Mouse (Mus musculus) heart, postnatal 0 days (tissue): ENCODE results near the gene T2. TPM values are rescaled to one million over a fixed set of nuclear protein-coding genes. Genes with fewer than 3 reads are reported as not detected.
A peak's percentile ranks its signal among the peaks of the same experiment; 100 is the strongest.

Experiments
- ATAC-seq: fragments of 200-750 bp; cut with Nextera tagmentation; 2 replicates; pipeline ENCODE4 v1.8.0; 2017; ENCODE audit warnings: low read depth, moderate number of reproducible peaks, moderate library complexity; ENCODE audit not compliant: insufficient read depth
- DNase-seq: peaks from one replicate; pipeline ENCODE4 v3.0.0-alpha.2; 2016; ENCODE audit warnings: low spot score
- H3K27ac ChIP-seq: fragments of 300-500 bp; sonication (generic); 2 replicates; pipeline ENCODE4 v1.5.1; 2014; ENCODE audit warnings: low read depth, mild to moderate bottlenecking
- H3K27me3 ChIP-seq: fragments of 300-500 bp; sonication (generic); 2 replicates; pipeline ENCODE4 v1.6.1; 2014; ENCODE audit warnings: low read length, mixed read lengths; ENCODE audit not compliant: control insufficient read depth, insufficient read depth
- H3K36me3 ChIP-seq: fragments of 300-500 bp; sonication (generic); replicated peaks from 2 replicates; pipeline ENCODE4 v1.6.1; 2014; ENCODE audit warnings: low read length, mixed read lengths; ENCODE audit not compliant: control insufficient read depth, insufficient read depth
- H3K4me1 ChIP-seq: fragments of 300-500 bp; sonication (generic); 2 replicates; pipeline ENCODE4 v1.6.1; 2014; ENCODE audit warnings: antibody characterized with exemption; ENCODE audit not compliant: control insufficient read depth, insufficient read depth
- H3K4me2 ChIP-seq: fragments of 300-500 bp; sonication (generic); 2 replicates; pipeline ENCODE4 v1.6.1; 2014; ENCODE audit warnings: low read depth, mild to moderate bottlenecking, low read length, moderate library complexity
- H3K4me3 ChIP-seq: fragments of 300-500 bp; sonication (generic); 2 replicates; pipeline ENCODE4 v1.5.1; 2014; ENCODE audit warnings: low read depth, low read length
- H3K9ac ChIP-seq: fragments of 300-500 bp; sonication (generic); replicated peaks from 2 replicates; pipeline ENCODE4 v1.6.1; 2014; ENCODE audit warnings: low read depth, low read length, mixed read lengths
- H3K9me3 ChIP-seq: fragments of 300-500 bp; sonication (generic); replicated peaks from 2 replicates; pipeline ENCODE4 v1.6.1; 2016; ENCODE audit warnings: low read length; ENCODE audit not compliant: control insufficient read depth
- CTCF ChIP-seq: IDR thresholded peaks from 2 replicates; pipeline ENCODE4 v1.5.1; 2016; ENCODE audit warnings: antibody characterized with exemption, control low read depth, low read depth
- EP300 ChIP-seq: IDR thresholded peaks from 2 replicates; pipeline ENCODE4 v1.6.1; 2016; ENCODE audit warnings: antibody characterized with exemption, low read depth
- WGBS: fragments of 180-500 bp; shearing (Covaris S2); extraction: QIAGEN DNeasy Blood & Tissue Kit; methylation state at CpG from one replicate; pipeline ENCODE4 v1.1.7; 2014; 5-methylcytosine and 5-hydroxymethylcytosine counted together
- polyA plus RNA-seq: library from polyadenylated mRNA; unstranded; fragments of >200 nt; fragmentation: Nextera tagmentation; extraction: Ambion mirVana; gene quantifications from 2 replicates; pipeline ENCODE4 v1.2.1, GENCODE M21; 2015
- total RNA-seq: library from RNA; depleted of rRNA; stranded (reverse); fragments of >200 nt; gene quantifications from 2 replicates; pipeline ENCODE4 v1.2.3, GENCODE M21; 2014; ENCODE audit warnings: low replicate concordance

The T2 gene
- total and polyA plus RNA-seq, 2 experiments from 2014 or later, result 0.19 to 3.7 TPM

DNA sequence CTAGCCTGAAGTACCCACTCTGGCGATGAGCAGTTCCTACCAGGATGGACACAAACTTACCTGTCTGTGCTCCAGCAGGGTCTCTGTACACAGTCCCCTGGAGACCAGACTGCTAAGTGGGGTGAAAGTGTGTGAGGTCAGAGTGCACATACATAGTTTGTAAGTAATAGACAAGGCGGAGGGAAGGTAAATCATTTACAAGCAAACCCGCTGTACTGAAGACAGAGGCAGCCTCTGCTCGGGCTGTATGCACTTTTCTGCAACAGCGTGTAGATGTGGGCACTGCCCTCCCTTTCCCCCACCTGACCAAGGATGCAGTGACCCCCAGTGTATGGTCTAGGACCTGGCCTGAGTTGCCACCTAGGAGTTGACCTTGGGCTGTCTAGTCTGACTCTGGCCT, 57.9 kb downstream of the T2 start:
- DNase-seq (no peak), ATAC-seq (no peak)
- Histone ChIP-seq H3K4me3 (no peak overlapping the region), H3K9ac (no peak overlapping the region), H3K4me2 (no peak overlapping the region), H3K27ac (no peak overlapping the region), H3K36me3 (no peaks in the 10 kb centered on the region), H3K27me3 (no peaks in the 10 kb centered on the region), H3K9me3 (no peaks in the 10 kb centered on the region), H3K4me1 (peaks cover 11% of the 10 kb centered on the region)
- TF ChIP-seq EP300 (no peak), CTCF (no peak)
- 78% methylated on average over 5 of the region's 5 CpGs for WGBS

DNA sequence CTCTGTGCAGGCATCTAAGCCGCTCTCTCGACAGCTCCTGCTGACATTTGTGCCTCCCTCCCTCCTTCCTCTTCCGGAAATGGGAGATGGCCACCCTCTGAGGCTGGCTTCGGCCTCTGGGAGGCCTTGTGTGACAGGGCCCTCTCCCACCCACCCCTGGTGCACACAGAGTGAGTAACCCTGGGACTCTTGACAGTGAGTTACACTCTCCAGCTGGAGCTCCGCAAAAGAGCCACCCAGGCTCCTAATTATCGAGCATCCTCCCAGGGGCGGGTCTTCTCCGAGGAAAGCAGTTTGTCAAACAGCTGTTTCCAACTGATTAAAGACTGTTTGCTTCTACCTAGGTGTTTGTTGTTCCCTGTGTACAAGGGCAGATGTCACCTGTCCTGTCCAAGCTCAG, 59.7 kb downstream of the T2 start:
- ATAC-seq, result no peak

GRCm38 (mm10) chr17:8416865-8417264, 61.1 kb downstream of the T2 start:
- Histone ChIP-seq H3K9me3 (no peaks in the 10 kb centered on the region), H3K4me3 (no peak overlapping the region), H3K4me1 (peaks cover 11% of the 10 kb centered on the region), H3K4me2 (0 out of 2 replicates have a peak overlapping the region, but pooled peaks have one; percentile 6), H3K27me3 (no peaks in the 10 kb centered on the region), H3K36me3 (no peaks in the 10 kb centered on the region), H3K9ac (no peak overlapping the region), H3K27ac (peak overlapping the region; percentile 88)
- DNase-seq (peak; percentile 93), ATAC-seq (peak; percentile 99)
- peak; percentile 94 for TF ChIP-seq EP300
- no peak; the same call in 1 of the 2 replicates for TF ChIP-seq CTCF
- 22% methylated on average over 8 of the region's 8 CpGs for WGBS

More for the DNA sequence above, 59.7 kb downstream of the T2 start:
- Histone ChIP-seq H3K4me2 (no peak overlapping the region), H3K36me3 (no peaks in the 10 kb centered on the region), H3K4me3 (no peak overlapping the region), H3K9ac (0 out of 2 replicates have a peak overlapping the region, but pooled peaks have one; percentile 15), H3K27me3 (no peaks in the 10 kb centered on the region), H3K4me1 (peaks cover 11% of the 10 kb centered on the region), H3K27ac (peak overlapping the region; percentile 88), H3K9me3 (no peaks in the 10 kb centered on the region)
- TF ChIP-seq CTCF (no peak), EP300 (no peak)
- DNase-seq, result no peak
- WGBS, result 30% methylated on average over 8 of the region's 8 CpGs

DNA sequence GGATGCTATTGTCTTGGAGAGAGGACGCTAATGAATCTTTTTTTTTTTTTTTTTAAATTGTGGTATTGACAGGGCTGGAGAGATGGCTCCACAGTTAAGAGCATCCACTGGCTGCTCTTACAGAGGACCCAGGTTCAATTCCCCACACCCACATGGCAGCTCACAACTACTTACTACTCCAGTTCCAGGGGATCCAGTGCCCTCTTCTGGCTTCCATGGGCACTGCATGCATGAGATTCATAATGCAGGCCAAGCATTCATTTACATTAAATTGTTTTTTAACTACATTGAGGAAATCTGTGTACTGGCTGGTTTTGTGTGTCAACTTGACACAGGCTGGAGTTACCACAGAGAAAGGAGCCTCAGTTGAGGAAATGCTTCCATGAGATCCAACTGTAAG, 64.9 kb downstream of the T2 start:
- Histone ChIP-seq H3K36me3 (no peaks in the 10 kb centered on the region), H3K27me3 (no peaks in the 10 kb centered on the region), H3K9me3 (0 out of 2 replicates have a peak, but pooled peaks cover under 1% of the 10 kb centered on the region), H3K9ac (no peak overlapping the region), H3K4me3 (no peak overlapping the region), H3K4me1 (peaks cover 10% of the 10 kb centered on the region), H3K4me2 (no peak overlapping the region), H3K27ac (no peak overlapping the region)
- no peak for DNase-seq
- peak; percentile 34 for TF ChIP-seq CTCF
- no peak for TF ChIP-seq EP300
- WGBS, result 91% methylated on average over 1 of the region's 1 CpGs
- no peak for ATAC-seq

DNA sequence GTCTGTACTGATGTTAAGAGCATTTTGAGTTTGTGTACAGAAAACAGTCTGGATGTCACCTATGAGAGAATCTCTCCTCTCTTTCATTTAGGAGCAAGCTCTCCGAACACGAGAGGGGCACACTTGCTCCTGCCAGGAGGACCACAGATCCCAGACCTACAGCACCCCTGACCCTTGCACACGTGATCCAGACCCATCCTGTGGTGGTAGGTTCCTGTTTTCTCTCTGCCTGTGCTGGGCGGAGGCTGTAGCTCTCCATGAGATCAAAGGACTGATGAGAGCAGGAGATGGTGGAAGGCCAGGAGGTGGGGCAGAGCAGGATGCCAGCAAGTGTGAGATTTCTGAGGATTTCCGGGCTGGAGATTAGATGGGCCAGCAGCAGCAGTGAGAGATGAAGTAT, 65.7 kb downstream of the T2 start:
- WGBS, result 31% methylated on average over 5 of the region's 5 CpGs
- Histone ChIP-seq H3K36me3 (no peaks in the 10 kb centered on the region), H3K9ac (no peak overlapping the region), H3K4me2 (no peak overlapping the region), H3K27me3 (no peaks in the 10 kb centered on the region), H3K4me1 (peaks cover 2% of the 10 kb centered on the region; the same call in 1 of the 2 replicates), H3K4me3 (no peak overlapping the region), H3K9me3 (0 out of 2 replicates have a peak, but pooled peaks cover 4% of the 10 kb centered on the region), H3K27ac (no peak overlapping the region)
- no peak for DNase-seq
- ATAC-seq, result no peak
- TF ChIP-seq EP300 (no peak), CTCF (no peak)

DNA sequence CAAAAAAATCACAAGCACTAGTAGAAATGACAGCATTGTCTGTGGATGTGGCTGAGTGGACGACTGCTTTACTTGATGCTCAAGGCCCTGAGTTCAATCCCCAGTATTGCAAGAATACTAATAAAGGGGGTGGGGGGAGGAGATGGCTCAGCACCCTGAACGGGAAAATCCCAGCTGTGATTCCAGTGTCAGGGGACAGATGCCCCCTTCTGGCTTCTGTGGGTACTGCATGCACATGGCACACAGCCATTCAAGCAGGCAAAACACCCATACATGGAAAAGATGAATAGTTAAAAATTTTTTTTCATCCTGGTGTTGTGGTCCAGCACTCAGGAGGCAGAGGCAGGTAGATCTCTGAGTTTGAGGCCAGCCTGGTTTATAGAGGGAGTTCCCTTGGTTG, 67.5 kb downstream of the T2 start:
- peak; percentile 54 for TF ChIP-seq CTCF
- no peak for TF ChIP-seq EP300
- Histone ChIP-seq H3K4me1 (no peaks in the 10 kb centered on the region), H3K9ac (no peak overlapping the region), H3K4me3 (no peak overlapping the region), H3K9me3 (0 out of 2 replicates have a peak, but pooled peaks cover 4% of the 10 kb centered on the region), H3K27me3 (peaks cover 8% of the 10 kb centered on the region), H3K36me3 (no peaks in the 10 kb centered on the region), H3K4me2 (no peak overlapping the region), H3K27ac (no peak overlapping the region)
- no peak for DNase-seq
- ATAC-seq, result no peak
- 65% methylated on average over 2 of the region's 2 CpGs for WGBS
